Mouse (Mus musculus) intestine, embryonic 14.5 days (tissue): Measurements from ENCODE around the gene Msi1. TPM values are rescaled to one million over a fixed set of nuclear protein-coding genes. Genes with fewer than 3 reads are reported as not detected.

Experiments used
- ATAC-seq: fragments of 200-750 bp; cut with Nextera tagmentation; replicated peaks from 2 replicates; pipeline ENCODE4 v1.8.0; 2017; ENCODE audit warnings: low read depth, moderate number of reproducible peaks, moderate TSS enrichment, moderate library complexity; ENCODE audit not compliant: low FRiP score, low TSS enrichment
- DNase-seq: peaks from one replicate; pipeline ENCODE4 v3.0.0-alpha.2; 2018; ENCODE audit warnings: low spot score
- H3K27ac ChIP-seq: fragments of 300-500 bp; sonication (generic); 2 replicates; pipeline ENCODE4 v1.5.1; 2014; ENCODE audit warnings: low read depth, mild to moderate bottlenecking, control low read depth
- H3K27me3 ChIP-seq: fragments of 300-500 bp; sonication (generic); replicated peaks from 2 replicates; pipeline ENCODE4 v1.6.1; 2014; ENCODE audit warnings: low read length, control low read depth; ENCODE audit not compliant: control insufficient read depth, insufficient read depth
- H3K36me3 ChIP-seq: fragments of 300-500 bp; sonication (generic); 2 replicates; pipeline ENCODE4 v1.6.1; 2014; ENCODE audit warnings: low read length, control low read depth; ENCODE audit not compliant: control insufficient read depth, insufficient read depth
- H3K4me1 ChIP-seq: fragments of 300-500 bp; sonication (generic); replicated peaks from 2 replicates; pipeline ENCODE4 v1.6.1; 2014; ENCODE audit warnings: low read length, control low read depth, mixed read lengths; ENCODE audit not compliant: control insufficient read depth, insufficient read depth
- H3K4me2 ChIP-seq: fragments of 300-500 bp; sonication (generic); 2 replicates; pipeline ENCODE4 v1.6.1; 2014; ENCODE audit warnings: low read length
- H3K4me3 ChIP-seq: fragments of 300-500 bp; sonication (generic); 2 replicates; pipeline ENCODE4 v1.5.1; 2014; ENCODE audit warnings: low read depth, low read length, control low read depth, mixed read lengths
- H3K9ac ChIP-seq: fragments of 300-500 bp; sonication (generic); 2 replicates; pipeline ENCODE4 v1.6.1; 2014; ENCODE audit warnings: mild to moderate bottlenecking, low read length
- H3K9me3 ChIP-seq: fragments of 300-500 bp; sonication (generic); 2 replicates; pipeline ENCODE4 v1.6.1; 2016; ENCODE audit warnings: low read length, control low read depth; ENCODE audit not compliant: control insufficient read depth
- WGBS: fragments of 180-500 bp; shearing (Covaris S2); extraction: QIAGEN DNeasy Blood & Tissue Kit; methylation state at CpG from one replicate; pipeline ENCODE4 v1.1.7; 2014; 5-methylcytosine and 5-hydroxymethylcytosine counted together
- polyA plus RNA-seq: library from polyadenylated mRNA; unstranded; fragments of >200 nt; fragmentation: Nextera tagmentation; extraction: Ambion mirVana; gene quantifications from 2 replicates; pipeline ENCODE4 v1.2.1, GENCODE M21; 2014

The Msi1 gene
- polyA plus RNA-seq, 1 experiment from 2014 or later = 16.0 TPM

DNA sequence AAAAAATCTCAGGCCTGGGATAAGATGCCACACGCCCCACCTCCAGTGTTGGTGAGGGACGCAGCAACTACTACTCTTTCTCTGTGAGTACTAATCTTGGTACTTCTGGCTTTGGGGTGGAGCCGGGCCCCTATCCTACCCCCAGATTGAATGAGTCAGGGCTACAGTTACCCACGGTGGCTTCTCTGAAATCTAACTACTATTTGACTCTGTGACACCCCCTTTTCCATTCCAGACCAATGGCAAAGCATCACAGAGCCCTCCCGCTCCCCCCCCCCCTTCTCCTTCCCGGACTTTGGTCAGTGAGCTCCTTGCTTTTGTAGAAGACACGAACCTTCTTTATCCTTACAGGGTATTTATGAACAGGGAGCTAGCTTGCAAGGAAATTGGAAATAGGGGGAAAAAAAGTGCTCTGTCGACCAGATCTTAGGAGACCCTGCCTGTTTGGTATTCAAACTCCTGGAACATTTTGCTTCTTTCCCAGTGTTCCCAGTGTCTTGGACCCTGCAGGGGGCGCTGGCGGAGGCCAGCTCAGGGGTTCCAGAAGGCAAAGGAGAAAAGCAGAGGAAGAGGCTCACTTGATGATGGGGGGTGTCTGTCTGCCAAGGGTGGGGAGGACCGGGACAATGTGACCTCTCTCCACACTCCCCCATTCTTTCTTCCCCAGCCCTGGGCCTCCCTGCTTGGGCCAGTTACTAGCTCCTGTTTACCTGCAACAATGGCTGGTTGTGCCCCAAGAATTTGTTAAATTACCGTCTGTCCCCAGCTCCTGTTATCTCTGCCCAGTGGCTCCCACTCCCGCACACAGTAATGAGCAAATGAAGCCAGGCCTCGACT lies 1.9 kb downstream of the Msi1 start:
- no peak for ATAC-seq
- Histone ChIP-seq H3K36me3 (peaks cover 19% of the 10 kb centered on the region), H3K4me1 (peaks cover 41% of the 10 kb centered on the region), H3K27me3 (peaks cover 12% of the 10 kb centered on the region), H3K4me2 (peak overlapping the region; percentile 69), H3K9ac (peak overlapping the region; percentile 92), H3K4me3 (peak overlapping the region; percentile 83), H3K27ac (peak overlapping the region; percentile 6; the same call in 1 of the 2 replicates), H3K9me3 (no peaks in the 10 kb centered on the region)
- DNase-seq = peak; percentile 73
- WGBS = 13% methylated on average over 14 of the region's 14 CpGs

DNA sequence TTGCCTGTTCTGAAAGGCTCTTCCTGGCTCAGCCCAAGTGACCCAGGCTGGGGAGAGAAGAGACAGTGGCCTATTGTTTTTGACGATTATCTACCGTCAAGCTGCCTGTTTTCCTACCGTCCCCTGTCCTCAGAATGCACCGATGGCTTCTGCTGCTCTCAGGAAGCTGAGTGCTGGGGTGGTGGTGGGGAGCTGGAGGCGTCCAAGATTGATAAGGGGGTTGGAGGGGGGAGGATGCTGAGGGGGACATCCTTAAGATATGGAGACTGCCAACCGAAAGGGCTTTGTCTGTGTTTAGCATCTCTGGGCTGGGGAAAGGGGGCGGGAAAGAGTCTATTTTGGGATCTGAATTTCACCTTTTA lies 2.5 kb downstream of the Msi1 start:
- H3K27ac ChIP-seq = 0 out of 2 replicates have a peak overlapping the region, but pooled peaks have one; percentile 6
- peaks cover 19% of the 10 kb centered on the region for H3K36me3 ChIP-seq
- H3K9ac ChIP-seq = peak overlapping the region; percentile 11; the same call in 1 of the 2 replicates
- WGBS = 32% methylated on average over 7 of the region's 7 CpGs
- peaks cover 10% of the 10 kb centered on the region for H3K27me3 ChIP-seq
- H3K9me3 ChIP-seq = no peaks in the 10 kb centered on the region
- no peak for ATAC-seq
- no peak for DNase-seq
- peak overlapping the region; percentile 83; the same call in 1 of the 2 replicates for H3K4me3 ChIP-seq
- peaks cover 46% of the 10 kb centered on the region for H3K4me1 ChIP-seq
- peak overlapping the region; percentile 69 for H3K4me2 ChIP-seq

DNA sequence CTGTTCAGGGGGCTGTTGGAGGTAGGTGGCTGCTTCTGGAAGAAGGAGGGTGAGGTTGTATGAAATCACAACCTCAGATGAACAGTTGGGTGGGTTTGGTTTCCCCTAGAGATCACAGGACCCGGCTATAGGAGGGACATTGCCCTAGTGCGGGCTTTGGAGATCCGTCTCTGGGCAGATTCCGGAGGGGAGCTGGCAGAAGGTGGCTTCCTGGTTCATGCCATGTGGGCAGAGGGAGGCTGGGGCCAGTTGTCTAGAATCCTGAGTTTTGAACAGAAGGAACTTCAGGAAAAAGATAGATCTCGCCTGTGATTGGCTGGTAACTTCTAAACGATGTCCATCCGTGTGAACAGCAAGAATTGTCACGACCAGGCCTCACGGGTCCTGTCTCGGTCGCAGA lies 3.0 kb downstream of the Msi1 start:
- WGBS = 74% methylated on average over 11 of the region's 11 CpGs
- Histone ChIP-seq H3K27me3 (peaks cover 5% of the 10 kb centered on the region), H3K27ac (no peak overlapping the region), H3K4me3 (no peak overlapping the region), H3K9me3 (no peaks in the 10 kb centered on the region), H3K4me1 (peaks cover 48% of the 10 kb centered on the region), H3K4me2 (peak overlapping the region; percentile 69), H3K36me3 (peaks cover 19% of the 10 kb centered on the region), H3K9ac (no peak overlapping the region)
- ATAC-seq = no peak
- DNase-seq = no peak

DNA sequence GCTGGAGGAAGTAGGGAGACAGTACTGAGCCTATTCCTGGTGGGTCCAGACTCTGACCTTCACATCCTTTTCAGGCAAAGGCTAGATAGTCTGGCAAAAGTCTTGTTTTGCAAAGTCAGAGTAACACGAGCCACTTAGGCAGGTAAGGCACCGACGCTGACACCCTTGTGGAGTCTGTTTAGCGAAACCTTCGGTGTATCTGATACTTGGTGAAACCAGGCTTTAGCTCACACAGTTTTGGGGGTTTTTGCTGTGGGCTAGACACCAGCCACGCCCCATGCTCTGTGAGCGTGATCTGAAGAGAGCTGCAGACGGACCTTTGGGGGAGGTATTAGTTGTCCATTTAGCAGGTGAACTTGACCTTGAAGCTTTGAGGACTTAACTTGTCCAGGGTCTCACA lies 3.8 kb downstream of the Msi1 start:
- Histone ChIP-seq H3K36me3 (peaks cover 20% of the 10 kb centered on the region), H3K9me3 (no peaks in the 10 kb centered on the region), H3K4me2 (no peak overlapping the region), H3K27me3 (peaks cover 4% of the 10 kb centered on the region), H3K9ac (no peak overlapping the region), H3K4me3 (no peak overlapping the region), H3K27ac (no peak overlapping the region), H3K4me1 (peaks cover 48% of the 10 kb centered on the region)
- WGBS = 81% methylated on average over 8 of the region's 8 CpGs
- ATAC-seq = no peak
- DNase-seq = no peak

DNA sequence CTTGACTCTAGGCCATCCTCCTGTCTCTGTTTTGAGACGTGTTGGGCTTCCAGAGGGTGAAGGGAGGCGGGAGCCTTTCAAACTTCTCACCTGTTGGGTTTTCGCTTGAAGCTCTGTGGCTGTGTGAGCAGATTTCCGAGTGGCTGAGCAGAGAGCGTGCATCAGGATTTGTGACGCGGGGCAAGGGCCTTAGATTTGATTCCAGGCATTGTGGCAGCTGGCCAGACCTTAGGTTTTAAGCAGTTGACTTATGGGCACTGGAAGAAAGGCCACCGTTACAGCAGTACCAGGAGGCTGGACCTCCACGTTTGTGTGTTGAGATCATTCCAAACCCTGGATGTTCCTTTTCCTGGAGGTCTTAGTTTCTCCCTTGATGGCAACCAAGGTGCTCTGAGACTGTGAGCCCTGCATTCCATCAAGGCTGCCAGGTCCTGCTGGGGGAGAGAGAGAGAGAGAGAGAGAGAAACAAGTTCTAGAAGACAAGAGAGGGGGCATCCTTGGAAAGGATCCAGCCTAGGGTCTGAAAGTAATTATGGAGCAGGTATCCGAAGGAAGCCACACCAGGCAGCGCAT lies 5.0 kb downstream of the Msi1 start:
- DNase-seq (no peak), ATAC-seq (no peak)
- Histone ChIP-seq H3K9ac (no peak overlapping the region), H3K4me1 (peaks cover 48% of the 10 kb centered on the region), H3K4me2 (no peak overlapping the region), H3K27me3 (no peaks in the 10 kb centered on the region), H3K36me3 (peaks cover 31% of the 10 kb centered on the region), H3K27ac (no peak overlapping the region), H3K4me3 (no peak overlapping the region), H3K9me3 (no peaks in the 10 kb centered on the region)
- WGBS = 61% methylated on average over 11 of the region's 11 CpGs

DNA sequence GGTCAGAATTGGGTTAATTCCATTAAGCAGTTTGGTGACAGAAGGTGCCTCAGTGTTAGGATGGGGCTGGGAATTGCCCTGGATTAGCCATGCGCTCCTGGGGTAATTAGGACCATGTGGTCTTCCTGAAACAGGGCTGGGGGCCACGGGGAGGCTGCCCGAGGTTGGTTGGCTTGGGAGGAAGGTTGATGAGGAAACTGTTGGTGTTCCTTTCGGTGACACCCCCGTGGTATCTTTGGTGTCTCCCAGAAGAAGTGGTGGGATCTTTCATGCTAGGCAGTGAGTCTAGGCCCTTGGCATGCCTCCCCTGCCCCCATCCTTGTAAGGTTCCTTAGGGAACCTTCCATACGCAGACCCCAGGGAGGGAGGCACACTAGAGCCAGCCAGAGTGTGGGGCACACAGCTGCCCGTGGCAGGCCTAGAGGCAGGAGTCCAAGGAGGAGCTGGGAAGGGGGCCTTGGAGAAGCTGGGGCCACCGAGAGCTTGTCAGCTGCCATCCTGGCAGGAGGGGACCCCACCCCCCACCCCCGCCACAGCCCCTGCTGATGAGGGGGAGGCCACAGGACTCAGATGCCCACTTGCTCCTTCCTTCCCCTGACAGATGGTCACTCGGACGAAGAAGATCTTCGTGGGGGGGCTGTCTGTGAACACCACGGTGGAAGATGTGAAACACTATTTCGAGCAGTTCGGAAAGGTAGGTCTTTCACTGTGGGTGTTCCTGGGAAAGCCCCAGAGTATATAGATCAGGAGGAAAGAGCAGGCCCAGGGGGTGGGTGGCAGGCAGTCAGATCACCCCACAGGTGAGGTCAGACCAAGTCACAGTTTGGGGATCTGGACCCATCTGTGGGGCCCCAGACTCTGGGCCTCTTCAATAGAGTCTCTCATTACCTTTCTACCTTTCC lies 5.7 kb downstream of the Msi1 start:
- Histone ChIP-seq H3K4me1 (peaks cover 48% of the 10 kb centered on the region), H3K27ac (peak overlapping the region; percentile 88; the same call in 1 of the 2 replicates), H3K4me2 (no peak overlapping the region), H3K9me3 (no peaks in the 10 kb centered on the region), H3K4me3 (no peak overlapping the region), H3K36me3 (peaks cover 34% of the 10 kb centered on the region), H3K9ac (no peak overlapping the region), H3K27me3 (no peaks in the 10 kb centered on the region)
- DNase-seq (no peak), ATAC-seq (no peak)
- 57% methylated on average over 15 of the region's 15 CpGs for WGBS

DNA sequence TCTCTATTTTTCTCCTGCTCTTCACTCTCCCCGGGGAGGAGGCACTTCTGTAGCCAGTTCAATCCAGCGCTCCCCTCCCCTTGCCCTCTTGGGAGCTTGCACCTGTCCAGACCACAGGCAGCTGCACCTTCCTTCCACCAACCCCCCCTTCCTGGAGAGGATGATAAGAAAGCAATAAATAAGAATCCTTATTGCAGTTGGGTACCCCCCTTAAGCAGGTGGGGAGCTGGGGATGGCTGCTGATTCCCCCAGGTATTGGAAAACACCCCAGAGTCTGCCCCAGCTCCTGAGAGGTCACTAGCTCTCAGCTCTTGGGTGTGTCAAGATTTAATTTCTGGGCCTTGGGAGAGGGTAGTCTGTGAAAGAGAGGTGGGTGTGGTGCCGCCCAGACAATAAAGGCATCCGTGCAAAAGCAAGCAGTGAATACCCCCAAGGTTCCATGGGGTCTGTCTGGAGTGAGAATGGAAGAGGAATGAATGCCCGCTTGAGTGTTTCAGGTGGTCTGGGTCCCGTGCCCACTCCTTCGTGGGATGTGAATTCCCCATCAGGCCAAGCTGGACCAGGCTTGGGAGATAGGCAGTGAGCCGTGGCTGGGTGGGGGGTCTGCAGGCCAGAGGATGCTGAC lies 6.5 kb downstream of the Msi1 start:
- Histone ChIP-seq H3K4me1 (peaks cover 46% of the 10 kb centered on the region), H3K9me3 (no peaks in the 10 kb centered on the region), H3K27ac (peak overlapping the region; percentile 88), H3K4me3 (peak overlapping the region; percentile 38), H3K36me3 (peaks cover 35% of the 10 kb centered on the region), H3K4me2 (peak overlapping the region; percentile 68), H3K9ac (peak overlapping the region; percentile 56), H3K27me3 (no peaks in the 10 kb centered on the region)
- ATAC-seq = no peak
- WGBS = 23% methylated on average over 8 of the region's 8 CpGs
- peak; percentile 80 for DNase-seq
